In the genomic region with DNA sequence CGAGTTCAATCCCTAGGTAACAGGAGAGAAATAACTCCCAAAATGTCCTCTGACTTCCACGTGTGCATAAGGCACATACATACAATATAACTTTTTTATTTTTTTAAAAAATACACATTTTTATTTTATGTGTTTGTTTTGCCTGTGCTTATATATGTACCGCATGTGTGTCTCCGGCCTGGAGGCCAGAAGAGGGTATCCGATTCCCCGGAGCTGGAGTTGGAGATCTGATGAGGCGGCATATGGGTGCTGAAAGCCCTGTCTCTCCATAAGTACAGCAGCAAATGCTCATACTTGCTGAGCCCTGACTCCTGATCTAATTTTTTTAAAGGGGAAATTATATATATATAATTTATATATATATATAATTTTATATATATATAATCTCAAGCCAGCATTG, we compare ENCODE assay signal across 7 mouse cellular contexts.
DNase-seq lines count a peak whose midpoint lies in the region; ATAC-seq and TF ChIP-seq lines count a peak whose summit lies in the region.

No protein-coding gene starts in this region.

- peaks cover 21% of the 10 kb centered on the region for H3K27me3 ChIP-seq in hindbrain, embryonic 10.5 days (ENCODE audit: insufficient read depth, poor library complexity, severe bottlenecking)
- H3K27me3 ChIP-seq in hindbrain, embryonic 16.5 days (replicated peaks; ENCODE audit: control insufficient read depth, insufficient read depth, low read length) = no peaks in the 10 kb centered on the region
- H3K27me3 ChIP-seq in E14TG2a.4 (ENCODE audit: insufficient read depth, low read length) = no peaks in the 10 kb centered on the region
- no peaks in the 10 kb centered on the region for H3K27me3 ChIP-seq in embryonic facial prominence, embryonic 13.5 days

- H3K4me2 ChIP-seq in hindbrain, embryonic 16.5 days (ENCODE audit: low read length) = no peak overlapping the region
- no peak overlapping the region for H3K4me2 ChIP-seq in embryonic facial prominence, embryonic 13.5 days

- no peaks in the 10 kb centered on the region for H3K79me2 ChIP-seq in macrophage (ENCODE audit: inconsistent target)

- 87% methylated on average over 7 of the region's 7 CpGs for WGBS in hindbrain, embryonic 10.5 days
- WGBS in hindbrain, embryonic 16.5 days = 83% methylated on average over 7 of the region's 7 CpGs
- WGBS in embryonic facial prominence, embryonic 13.5 days = 57% methylated on average over 7 of the region's 7 CpGs
- 95% methylated on average over 7 of the region's 7 CpGs for WGBS in macrophage (ENCODE audit: missing documents)

- H3K36me3 ChIP-seq in hindbrain, embryonic 10.5 days = no peaks in the 10 kb centered on the region
- no peaks in the 10 kb centered on the region for H3K36me3 ChIP-seq in hindbrain, embryonic 16.5 days (ENCODE audit: control insufficient read depth, insufficient read depth, low read length)
- H3K36me3 ChIP-seq in E14TG2a.4 (ENCODE audit: insufficient read depth, low read length) (no peaks in the 10 kb centered on the region), macrophage (ENCODE audit: inconsistent target) (no peaks in the 10 kb centered on the region)
- H3K36me3 ChIP-seq in embryonic facial prominence, embryonic 13.5 days = no peaks in the 10 kb centered on the region

- DNase-seq in hindbrain, embryonic 10.5 days (ENCODE audit: low spot score) = no peak
- no peak for DNase-seq in thymus, postnatal 14 days
- no peak for DNase-seq in layer of hippocampus, adult 11-12 months (ENCODE audit: low spot score)

- no peak for ATAC-seq in hindbrain, embryonic 16.5 days
- ATAC-seq in embryonic facial prominence, embryonic 13.5 days (ENCODE audit: insufficient number of reproducible peaks, insufficient read depth, low FRiP score, low TSS enrichment, low read depth) = no peak

- H3K4me1 ChIP-seq in hindbrain, embryonic 10.5 days (replicated peaks) = peaks cover 76% of the 10 kb centered on the region
- peaks cover 58% of the 10 kb centered on the region for H3K4me1 ChIP-seq in hindbrain, embryonic 16.5 days (ENCODE audit: control insufficient read depth, insufficient read depth, low read depth, low read length)
- peaks cover 89% of the 10 kb centered on the region for H3K4me1 ChIP-seq in E14TG2a.4 (replicated peaks; ENCODE audit: low read depth, low read length)
- H3K4me1 ChIP-seq in embryonic facial prominence, embryonic 13.5 days = peaks cover 72% of the 10 kb centered on the region

- TF ChIP-seq CTCF in E14TG2a.4 (conservative IDR thresholded peaks at IDR 0.05; ENCODE audit: low read length) = no peak

- no peak overlapping the region for H3K9ac ChIP-seq in hindbrain, embryonic 16.5 days (ENCODE audit: low read depth, low read length)
- H3K9ac ChIP-seq in embryonic facial prominence, embryonic 13.5 days = no peak overlapping the region

- H3K27ac ChIP-seq in hindbrain, embryonic 10.5 days = peak overlapping the region; percentile 88; the same call in 1 of the 2 replicates
- no peak overlapping the region; the same call in 1 of the 2 replicates for H3K27ac ChIP-seq in hindbrain, embryonic 16.5 days (ENCODE audit: low read depth, low read length)
- H3K27ac ChIP-seq in embryonic facial prominence, embryonic 13.5 days = peak overlapping the region; percentile 81
- H3K27ac ChIP-seq in macrophage = peak overlapping the region; percentile 96

- H3K9me3 ChIP-seq in hindbrain, embryonic 10.5 days = no peaks in the 10 kb centered on the region
- H3K9me3 ChIP-seq in hindbrain, embryonic 16.5 days (ENCODE audit: control insufficient read depth, low read length) = no peaks in the 10 kb centered on the region
- H3K9me3 ChIP-seq in E14TG2a.4 (ENCODE audit: low read length) = no peaks in the 10 kb centered on the region
- H3K9me3 ChIP-seq in embryonic facial prominence, embryonic 13.5 days = no peaks in the 10 kb centered on the region

- no peak overlapping the region for H3K4me3 ChIP-seq in hindbrain, embryonic 10.5 days
- no peak overlapping the region for H3K4me3 ChIP-seq in hindbrain, embryonic 16.5 days (ENCODE audit: low read length)
- H3K4me3 ChIP-seq in E14TG2a.4 (replicated peaks; ENCODE audit: low read length) = peak overlapping the region; percentile 75
- no peak overlapping the region for H3K4me3 ChIP-seq in embryonic facial prominence, embryonic 13.5 days
- no peak overlapping the region for H3K4me3 ChIP-seq in macrophage (ENCODE audit: inconsistent target)
